Mouse (Mus musculus) layer of hippocampus, postnatal 25 days (tissue): Measurements from ENCODE around the gene Palm. TPM values are rescaled to one million over a fixed set of nuclear protein-coding genes. Genes with fewer than 3 reads are reported as not detected.

Source experiments
- DNase-seq, 2 experiments: peaks; one replicate each; pipeline ENCODE4 v3.0.0; 2022; ENCODE audit warnings: mixed read lengths in 2 of 2, low spot score in 1 of 2; ENCODE audit errors: extremely low spot score in 1 of 2
- total RNA-seq, 2 experiments: library from RNA; stranded (reverse); gene quantifications; 2 replicates each; pipeline ENCODE4 v1.2.3; 2021

Gene Palm
- total RNA-seq, 2 experiments from 2014 or later, result 307 to 325 TPM

DNA sequence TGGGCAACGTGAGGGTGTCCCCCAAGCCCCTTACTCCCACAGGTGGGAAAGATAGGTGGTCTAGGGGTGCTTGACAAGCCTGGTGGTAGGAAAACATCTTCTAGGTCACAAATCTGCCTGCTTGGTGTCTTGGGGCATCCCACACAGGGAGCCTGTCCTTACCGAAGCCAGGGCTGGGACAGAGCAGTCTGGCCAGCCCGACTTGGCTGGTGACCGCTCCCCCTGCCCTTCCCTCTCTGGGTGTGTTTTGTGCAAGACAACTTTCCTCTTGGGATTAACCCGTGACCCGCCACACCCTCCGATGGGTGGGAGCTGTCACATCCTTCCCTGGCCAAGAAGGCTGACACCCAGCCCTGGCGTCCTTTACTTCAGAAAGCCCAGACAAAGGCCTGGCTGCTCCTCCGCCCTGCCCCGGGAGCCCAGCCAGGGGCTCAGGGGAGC lies 1.1 kb downstream of the Palm start:
- DNase-seq, result no peak

DNA sequence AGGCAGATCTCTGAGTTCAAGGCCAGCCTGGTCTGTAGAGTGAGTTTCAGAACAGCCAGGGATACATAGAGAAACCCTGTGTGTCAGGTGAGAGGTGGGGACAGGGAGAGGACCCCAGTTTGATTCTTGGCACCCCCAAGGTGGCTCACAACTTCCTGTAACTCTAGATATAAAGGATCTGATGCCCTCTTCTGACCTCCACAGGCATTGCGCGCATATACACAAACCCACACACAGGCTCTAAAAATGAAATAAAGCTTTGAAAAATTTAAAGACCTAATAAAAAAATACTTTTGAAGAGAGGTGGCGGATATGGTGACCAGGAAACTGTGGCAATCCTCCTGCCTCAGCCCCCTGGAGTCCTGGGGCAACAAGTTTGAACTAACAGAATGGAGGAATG lies 2.5 kb downstream of the Palm start:
- no peak for DNase-seq

DNA sequence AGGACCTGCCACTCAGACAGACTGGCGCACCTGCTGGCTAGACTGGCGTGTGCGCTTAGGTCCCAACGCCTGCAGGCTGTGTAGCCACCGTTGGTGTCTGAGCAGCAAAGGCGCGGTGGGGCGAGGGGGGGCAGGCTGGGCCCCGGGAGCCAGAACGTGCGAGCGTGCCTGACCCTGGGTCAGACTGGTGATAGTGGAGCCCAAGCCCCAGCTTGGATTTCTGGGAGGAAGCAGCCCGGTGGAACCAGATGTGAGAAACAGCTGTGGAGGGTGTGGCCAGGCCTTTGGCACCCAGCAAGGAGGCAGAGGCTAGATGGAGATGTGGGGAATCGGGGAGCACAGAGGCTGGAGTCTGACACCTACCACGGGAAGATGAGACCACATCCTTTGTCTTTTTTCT lies 4.0 kb downstream of the Palm start:
- no peak for DNase-seq

DNA sequence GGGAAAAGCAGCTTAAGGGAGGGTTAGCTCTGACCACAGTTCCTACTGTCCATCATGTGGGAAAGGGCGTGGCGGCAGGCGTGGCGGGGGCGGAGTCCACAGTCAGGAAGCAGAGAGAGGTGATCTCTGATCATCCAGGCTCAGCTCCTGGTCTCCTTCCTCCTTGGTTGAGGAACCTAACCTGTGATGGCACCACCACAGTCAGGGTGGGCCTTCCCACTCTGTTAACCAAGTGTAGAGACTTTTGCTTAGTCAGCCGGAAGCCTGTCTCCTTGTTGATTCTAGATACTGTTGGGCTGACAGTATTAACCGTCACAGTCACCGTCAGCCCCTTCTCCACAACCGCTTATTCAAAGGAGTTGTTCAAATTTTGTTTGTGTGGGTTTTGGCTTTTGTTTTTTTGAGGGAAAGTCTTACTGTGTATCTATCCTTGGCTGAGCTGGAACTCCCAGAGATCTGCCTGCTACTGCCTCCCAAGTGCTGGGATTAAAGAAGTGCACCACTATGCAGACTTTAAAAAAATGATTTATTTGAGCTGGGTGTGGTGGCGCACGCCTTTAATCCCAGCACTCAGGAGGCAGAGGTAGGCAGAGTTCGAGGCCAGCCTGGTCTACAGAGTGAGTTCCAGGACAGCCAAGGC lies 5.0 kb downstream of the Palm start:
- DNase-seq, result no peak

DNA sequence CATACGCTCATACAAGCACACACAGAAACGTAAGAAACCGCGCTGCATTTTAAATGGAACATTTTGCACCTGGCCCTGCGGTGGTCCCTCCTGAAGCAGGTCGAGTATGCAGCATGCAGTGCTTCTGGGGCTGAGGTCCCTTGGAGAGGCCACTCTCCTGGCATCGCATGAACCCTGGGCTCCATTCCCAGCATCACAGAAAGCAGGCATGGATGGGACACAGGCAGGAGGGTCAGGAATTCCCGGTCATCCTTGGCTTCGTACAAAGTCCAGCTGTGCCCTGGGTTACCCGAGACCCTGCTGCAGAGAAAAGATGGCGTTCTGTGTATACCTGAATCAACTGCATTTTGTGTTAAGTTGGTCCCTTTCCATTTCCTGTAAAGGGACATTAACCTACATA lies 7.1 kb downstream of the Palm start:
- no peak for DNase-seq

DNA sequence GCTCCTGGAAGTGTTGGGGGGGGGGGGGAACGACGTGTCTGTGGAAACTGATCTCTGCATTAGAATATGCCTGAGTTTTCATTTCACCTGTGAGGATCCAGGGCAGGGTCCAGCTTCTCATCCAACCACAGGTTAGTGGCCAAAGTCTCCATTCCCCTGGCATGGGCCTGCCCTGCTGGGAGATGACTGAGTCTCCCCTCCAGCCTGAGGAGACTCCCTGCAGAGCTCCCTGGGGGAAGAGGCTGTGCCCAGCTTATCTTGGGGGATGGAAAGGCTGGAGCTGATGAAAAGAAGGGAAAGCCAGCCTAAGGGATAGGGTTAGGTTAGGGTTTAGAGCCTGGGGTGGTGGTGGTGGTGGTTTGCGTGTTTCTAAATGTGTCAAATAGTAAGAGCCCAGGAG lies 8.5 kb downstream of the Palm start:
- no peak for DNase-seq

DNA sequence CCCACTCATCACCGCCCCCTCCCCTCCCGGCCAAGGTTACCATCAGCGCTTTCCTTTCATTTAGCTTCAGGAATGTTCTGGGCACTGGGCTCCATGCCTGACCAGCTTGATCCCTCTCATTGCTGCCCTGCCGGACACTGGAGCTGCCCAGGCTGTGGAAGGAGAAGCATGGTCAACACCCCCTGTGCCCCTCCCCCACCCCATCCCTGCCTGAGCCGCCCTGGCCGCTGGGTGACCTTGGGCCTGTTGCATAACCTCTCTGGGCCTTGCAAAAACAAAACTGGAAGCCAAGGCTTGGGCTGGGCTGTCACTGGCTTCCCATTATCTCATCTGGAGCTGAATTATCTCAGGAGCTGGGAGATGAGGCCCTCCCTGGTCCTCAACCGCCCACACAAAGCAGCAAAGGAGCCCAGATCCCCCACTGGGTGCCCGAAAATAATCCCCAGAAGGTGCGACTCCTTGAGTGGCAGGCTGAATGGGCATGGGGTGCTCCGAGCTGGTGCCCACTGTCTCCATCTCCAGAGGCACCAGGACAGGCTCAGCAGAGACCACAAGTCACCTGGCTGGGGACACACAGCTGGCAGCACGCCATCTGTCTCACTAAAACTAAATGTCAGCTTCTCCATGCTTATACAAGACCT lies 9.1 kb downstream of the Palm start:
- DNase-seq, result no peak

DNA sequence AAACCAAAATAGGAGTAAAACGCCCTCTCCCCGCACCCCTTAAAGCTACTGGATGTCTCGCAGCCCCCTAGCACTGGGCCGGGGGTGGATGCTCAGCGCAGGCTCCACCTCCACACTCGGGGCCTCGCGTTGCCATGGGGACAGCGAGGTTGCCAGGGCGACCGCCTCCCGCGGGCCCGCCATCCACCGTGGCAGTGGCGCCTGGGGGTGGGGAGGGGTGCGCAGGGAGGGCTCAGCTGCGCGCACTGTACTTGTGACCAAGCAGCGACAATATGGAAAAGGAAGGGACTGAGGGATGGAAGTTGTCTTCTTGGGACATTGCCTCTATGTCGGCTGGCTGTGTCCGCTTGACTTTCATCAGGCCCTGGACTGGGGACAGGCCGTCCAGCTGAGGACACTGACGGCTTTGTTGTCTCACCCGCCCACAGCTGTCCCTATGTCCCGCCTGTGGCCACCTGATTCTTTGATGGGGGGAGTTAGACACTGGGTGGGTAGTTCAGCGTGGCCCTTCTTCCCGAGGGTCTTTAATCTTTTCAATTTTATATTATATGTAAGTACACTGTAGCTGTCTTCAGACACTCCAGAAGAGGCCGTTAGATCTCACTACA lies 10.4 kb downstream of the Palm start:
- DNase-seq, result peak; percentile 87 to 88

DNA sequence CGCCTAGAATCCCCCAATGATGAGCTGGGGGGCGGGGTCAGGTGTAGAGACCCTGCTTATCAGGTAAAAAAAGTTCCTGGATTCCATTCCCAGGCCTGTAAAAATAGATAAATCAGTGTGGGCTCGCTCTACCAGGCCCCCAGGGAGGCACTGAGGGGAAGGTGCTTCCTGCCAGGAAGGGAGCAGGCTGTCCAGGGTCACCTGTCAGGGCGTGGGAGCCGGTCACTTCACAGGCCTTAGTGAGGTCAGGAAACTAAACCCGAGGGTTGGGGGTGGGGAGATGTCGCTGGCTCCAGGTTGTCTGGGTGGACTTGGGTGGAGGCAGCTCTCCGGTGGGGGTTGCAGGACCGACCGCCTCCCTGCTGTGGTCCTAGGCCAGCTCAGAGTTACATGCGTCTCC lies 12.3 kb downstream of the Palm start:
- DNase-seq, result no peak

DNA sequence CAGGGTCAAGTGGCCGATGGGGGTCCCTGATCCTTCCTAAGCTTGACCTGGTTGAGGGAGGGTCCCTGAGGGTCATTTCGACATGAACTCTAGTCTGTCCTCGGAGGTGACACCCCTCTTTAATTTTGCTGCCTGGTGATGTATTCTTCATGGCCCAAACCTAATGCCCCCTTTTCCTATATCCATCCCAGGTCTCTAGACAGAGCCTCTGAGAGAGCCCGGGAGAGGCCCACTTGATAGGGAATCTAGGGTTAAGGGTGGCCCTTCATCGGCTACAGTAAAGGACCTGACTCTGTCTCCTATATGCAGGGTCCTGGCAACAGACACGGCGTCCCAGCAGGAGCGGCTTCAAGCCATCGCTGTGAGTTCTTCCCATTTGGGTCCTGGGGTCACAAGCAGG lies 13.0 kb downstream of the Palm start:
- no peak for DNase-seq

DNA sequence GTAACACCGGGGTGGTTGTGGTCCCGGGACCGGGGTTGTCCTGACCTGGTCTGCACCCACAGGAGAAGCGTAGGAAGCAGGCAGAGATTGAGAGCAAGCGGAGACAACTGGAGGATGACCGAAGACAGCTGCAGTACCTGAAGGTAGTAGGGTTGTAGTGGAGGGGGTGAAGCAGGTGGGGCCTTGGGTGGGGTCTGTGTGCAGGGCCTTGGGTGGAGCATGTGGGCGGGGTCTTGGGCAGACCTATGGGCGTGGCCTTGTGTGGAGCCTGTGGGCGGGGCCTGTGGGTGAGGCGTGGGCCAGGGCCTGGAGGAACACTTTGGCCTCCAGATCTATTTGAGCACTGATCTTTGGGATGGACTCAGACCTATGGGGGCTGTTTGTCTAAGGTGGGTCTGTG lies 13.6 kb downstream of the Palm start:
- DNase-seq, result no peak

DNA sequence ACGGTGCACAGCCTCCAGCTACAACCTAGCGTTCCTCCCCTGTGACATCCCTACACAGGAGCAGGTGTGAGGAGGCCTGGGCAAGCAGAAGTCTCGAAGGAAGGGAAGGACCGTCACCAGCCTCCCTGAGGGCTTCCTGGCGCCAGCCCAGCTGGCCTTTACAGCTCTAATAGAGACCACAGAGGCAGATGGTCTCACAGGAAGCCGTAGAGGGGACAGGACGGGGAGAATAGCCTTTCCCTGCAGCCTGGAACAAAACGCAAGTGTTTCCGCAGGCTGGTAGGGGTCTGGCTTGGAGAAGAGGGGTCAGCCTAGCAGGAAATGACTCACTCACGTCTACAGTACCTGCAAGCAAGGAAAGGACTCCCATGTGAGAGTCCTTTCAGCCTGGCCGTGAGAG lies 14.5 kb downstream of the Palm start:
- DNase-seq, result no peak

DNA sequence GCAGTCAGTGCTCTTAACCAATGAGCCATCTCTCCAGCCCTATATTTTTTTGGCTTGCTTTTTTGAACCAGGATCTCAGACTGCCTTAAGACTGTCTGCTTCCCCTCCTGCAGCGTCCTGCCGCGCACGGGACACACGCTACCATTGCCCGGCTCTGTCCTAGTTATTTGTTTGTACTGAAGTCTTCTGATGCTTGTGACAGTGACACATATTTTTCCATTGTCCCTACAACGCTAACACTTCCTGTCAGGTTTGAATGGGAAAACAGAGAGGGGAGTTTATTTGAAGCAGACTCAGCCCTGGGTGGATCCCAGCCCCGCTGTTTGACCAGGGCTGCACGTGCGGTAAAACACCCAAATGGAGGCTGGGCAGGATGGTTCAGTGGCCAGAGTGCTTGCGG lies 15.4 kb downstream of the Palm start:
- DNase-seq, result no peak

DNA sequence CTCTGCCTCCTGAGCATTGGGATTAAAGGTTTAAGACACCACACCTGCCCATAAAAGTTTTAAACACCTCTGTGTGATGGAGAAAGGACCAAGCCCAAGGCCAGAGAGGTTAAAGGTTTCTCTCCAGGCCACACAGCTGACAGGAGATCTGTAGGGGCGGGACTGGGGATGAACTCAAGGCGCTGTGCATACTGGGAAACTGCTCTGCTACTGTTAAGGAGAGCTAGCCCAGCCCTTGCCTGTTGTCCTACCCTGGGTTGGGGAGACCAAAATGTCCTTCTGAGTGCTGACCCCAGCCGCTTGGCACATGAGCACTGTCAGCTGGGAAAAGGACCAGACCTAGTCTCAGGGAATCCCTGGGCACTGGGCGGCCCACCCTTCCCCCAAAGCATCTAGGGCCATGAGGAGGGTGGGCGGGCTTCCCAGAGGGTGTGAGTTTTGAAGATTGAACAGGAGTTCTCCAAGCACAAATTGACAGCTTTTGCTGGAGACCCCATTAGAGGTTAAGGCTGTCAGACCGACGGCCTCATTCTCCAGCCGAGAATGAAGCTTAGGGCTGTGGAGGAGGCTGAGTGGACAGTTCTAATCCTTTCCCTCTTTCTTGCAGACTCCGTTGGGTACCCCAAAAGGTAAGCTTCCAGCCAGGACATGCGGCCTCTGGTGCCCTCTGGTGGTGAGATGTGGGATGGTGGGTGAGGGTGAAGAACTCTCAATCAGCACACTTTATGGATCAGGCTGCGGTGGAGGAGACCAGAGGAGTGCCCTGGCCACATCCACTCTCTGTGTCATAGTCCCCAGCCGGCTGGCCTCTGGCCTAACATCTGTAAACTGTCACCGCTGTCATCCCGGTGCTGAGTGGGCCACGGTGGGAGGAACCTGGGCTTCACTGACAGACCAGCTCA lies 18.6 kb downstream of the Palm start:
- peak; percentile 92 to 99 for DNase-seq

DNA sequence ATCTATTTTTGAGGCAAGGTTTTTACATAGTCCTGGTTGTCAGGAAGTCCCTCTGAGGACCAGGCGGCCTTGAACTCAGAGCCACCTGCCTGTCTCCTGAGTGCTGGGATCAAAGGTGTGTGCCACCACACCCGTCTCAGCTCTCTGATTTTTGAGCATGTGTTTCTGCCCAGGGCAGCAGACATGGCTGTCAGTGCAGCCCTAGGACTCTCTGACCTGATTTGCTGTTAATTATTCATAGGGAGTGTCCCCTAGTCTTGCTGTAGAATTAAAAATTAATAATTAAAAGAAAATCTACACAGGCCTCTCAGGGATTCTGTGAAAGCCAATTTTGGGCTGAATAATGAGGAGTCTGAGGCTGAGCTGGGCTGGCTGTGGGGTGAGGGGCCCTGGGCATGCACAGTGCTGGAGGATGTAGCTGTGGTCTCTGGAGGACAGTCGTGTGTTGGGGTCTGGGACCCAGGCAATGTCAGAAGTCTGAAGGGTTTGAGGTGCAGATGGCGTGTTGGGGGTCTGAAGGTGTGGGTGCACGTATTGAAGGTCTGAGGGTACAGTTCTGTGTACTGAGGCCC lies 21.0 kb downstream of the Palm start:
- no peak for DNase-seq

DNA sequence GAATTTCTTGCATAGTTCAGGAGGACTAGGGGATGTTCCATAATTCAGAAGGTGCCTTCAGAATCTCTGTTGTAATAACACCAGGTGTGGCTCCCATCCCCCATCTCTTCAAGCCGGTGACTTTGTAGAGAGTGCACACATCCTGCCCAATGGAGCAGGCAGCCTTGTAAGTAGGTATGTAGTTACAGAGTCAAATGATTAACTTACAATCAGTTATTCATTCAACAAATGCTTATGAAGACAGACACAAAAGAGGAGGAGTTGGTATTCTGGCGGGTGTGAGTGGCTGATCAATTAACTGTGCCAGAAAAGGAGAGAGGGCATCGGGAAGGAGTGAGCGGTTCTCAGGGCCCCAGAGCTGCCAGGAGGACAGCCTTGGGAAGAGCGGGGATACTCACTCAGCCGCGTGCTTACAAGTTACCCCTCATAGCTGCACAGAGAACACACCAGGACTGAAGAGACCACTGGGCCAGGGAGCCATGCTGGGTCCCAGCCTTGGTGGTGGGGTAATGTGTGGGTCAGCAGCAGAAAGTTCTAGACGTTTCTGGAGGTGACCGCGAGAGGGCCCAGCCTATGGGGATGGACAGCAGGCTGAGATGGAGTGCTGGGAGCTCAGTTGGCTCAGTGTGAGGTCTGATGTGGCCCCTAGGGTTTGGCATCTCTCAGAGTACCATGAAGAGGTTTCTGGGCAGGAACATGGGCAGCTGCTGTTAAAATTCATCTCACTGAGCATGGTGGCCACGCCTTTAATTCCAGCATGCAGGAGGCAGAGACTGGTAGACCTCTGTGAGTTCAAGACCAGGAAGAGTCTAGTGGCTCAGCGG lies 22.5 kb downstream of the Palm start:
- no peak for DNase-seq

DNA sequence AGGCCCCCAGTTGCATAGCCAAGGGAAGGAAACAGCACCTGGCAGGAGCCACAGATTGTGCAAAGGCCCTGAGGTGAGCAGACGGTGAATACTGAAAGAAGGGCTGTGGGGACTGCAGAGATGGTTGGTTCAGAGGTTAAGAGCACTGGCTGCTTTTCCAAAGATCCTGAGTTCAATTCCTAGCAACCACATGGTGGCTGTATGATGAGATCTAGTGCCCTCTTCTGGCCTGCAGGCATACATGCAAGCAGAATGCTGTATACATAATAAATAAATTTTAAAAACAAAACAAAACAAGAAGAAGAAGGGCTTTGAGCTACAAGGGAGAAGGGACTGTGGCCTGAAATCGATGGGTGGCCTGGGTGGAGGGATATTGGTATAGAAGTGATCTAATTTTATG lies 23.7 kb downstream of the Palm start:
- DNase-seq, result no peak

DNA sequence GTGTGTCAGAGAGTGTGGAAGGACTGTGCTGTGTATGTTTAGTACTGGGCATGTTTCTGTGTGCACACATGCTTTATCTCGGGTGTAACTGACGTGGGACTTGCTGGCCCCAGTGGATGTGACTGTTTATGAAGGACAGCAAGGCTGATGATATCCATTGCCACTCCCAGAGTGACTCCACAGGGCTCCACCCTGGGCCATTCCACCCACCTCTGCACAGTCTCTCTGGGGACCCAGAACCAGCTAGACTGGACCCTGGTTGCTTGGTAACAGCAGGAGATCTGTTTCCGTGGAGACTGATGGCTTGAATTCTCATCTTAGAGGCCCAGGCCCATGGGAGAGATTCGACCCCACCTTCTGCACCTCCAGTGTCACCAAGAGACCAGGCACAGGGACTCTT lies 24.9 kb downstream of the Palm start:
- no peak for DNase-seq

DNA sequence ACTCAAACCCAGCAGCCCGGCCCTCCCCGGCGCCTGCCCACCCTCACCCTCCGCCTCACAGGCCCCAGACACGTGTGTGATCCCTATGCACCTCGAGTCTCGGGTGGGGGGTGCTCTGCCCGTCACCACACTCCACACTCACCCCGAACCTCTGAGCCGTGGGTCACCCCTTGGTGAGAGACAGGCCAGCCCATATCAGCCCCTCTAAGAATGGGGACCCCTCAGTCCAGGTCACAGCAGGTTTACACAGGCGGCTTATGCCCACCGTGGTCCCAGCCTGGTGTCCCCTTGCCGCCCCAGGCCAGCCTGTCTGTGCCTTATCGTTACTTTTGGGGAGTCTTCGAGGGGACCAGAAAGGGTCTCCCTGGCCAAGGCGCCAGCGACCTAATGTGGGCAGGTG lies 26.2 kb downstream of the Palm start:
- no peak for DNase-seq

DNA sequence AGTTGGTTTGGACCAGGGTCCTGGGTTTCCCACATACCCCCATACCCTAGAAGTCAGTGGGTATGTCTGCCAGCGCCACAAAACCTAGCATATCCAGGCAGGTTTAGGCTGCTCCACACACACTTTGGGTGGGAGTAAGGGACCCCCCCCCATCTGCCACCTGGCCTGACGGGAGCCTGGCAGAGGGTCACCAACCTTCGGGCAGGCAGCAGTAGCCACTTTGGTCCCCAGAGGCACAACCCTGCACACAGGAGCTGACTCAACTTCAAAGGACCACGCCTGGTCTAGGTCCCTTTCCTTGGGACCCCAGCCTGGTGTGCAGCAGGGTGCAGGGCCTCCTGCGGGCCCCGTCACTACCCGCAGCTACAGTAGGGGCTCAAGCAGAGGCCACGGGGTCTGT lies 26.9 kb downstream of the Palm start:
- DNase-seq, result no peak
